Comparison of ENCODE assay signal across 9 mouse cellular contexts in genomic region chr9:50752054-50752602, GRCm38 (mm10). TPM values are rescaled to one million over a fixed set of nuclear protein-coding genes. Genes with fewer than 3 reads are reported as not detected.
DNase-seq lines count a peak whose midpoint lies in the region; ATAC-seq and TF ChIP-seq lines count a peak whose summit lies in the region.
"Had no signal": no experiment of that assay in that cellular context is flagged by ENCODE, and none has a peak within 500 bp of the region (broad histone marks: within the 10 kb centered on the region; RNA-seq: fewer than 3 reads in every experiment).

Gene Hspb2, minus strand, starts transcription at chr9:50752354.

- no peaks in the 10 kb centered on the region for H3K36me3 ChIP-seq in intestine, embryonic 15.5 days
- H3K36me3 ChIP-seq in neural tube, embryonic 15.5 days = no peaks in the 10 kb centered on the region
- H3K36me3 ChIP-seq: liver, embryonic 15.5 days had no signal

- 0 out of 2 replicates have a peak within 1 kb of the TSS, but pooled peaks have one; percentile 5 for H3K9ac ChIP-seq in intestine, embryonic 15.5 days
- no peak within 1 kb of the TSS for H3K9ac ChIP-seq in neural tube, embryonic 15.5 days (replicated peaks)
- H3K9ac ChIP-seq: liver, embryonic 15.5 days had no signal

- no peaks in the 10 kb centered on the region for H3K27me3 ChIP-seq in intestine, embryonic 15.5 days (replicated peaks)
- peaks cover under 1% of the 10 kb centered on the region; the same call in 1 of the 2 replicates for H3K27me3 ChIP-seq in neural tube, embryonic 15.5 days (replicated peaks)

- peak; percentile 35 for ATAC-seq in intestine, embryonic 15.5 days
- no peak for ATAC-seq in neural tube, embryonic 15.5 days (ENCODE audit: low FRiP score)
- ATAC-seq in megakaryocyte, adult 5-6 weeks (ENCODE audit: poor library complexity, severe bottlenecking) = no peak

- H3K27ac ChIP-seq in intestine, embryonic 15.5 days = peak within 1 kb of the TSS; percentile 56
- H3K27ac ChIP-seq in neural tube, embryonic 15.5 days (replicated peaks) = no peak within 1 kb of the TSS
- H3K27ac ChIP-seq: liver, embryonic 15.5 days had no signal

- H3K4me1 ChIP-seq in lung, adult 2 months (ENCODE audit: control insufficient read depth, insufficient read depth, low read length) = peaks cover 3% of the 10 kb centered on the region; the same call in 1 of the 2 replicates
- H3K4me1 ChIP-seq in intestine, embryonic 15.5 days (replicated peaks) = peaks cover 9% of the 10 kb centered on the region; the same call in 1 of the 2 replicates
- H3K4me1 ChIP-seq in neural tube, embryonic 15.5 days = peaks cover 6% of the 10 kb centered on the region; the same call in 1 of the 2 replicates
- H3K4me1 ChIP-seq: liver, embryonic 15.5 days had no signal

- H3K9me3 ChIP-seq in intestine, embryonic 15.5 days = no peaks in the 10 kb centered on the region
- no peaks in the 10 kb centered on the region for H3K9me3 ChIP-seq in neural tube, embryonic 15.5 days (replicated peaks)
- H3K9me3 ChIP-seq: liver, embryonic 15.5 days had no signal

- DNase-seq in lung, adult 2 months = peak; percentile 47
- no peak for DNase-seq in lung, postnatal 36 days
- DNase-seq in gastrocnemius, adult 18-20 months (ENCODE audit: low spot score) = peak; percentile 63
- DNase-seq in layer of hippocampus, postnatal 36 days = no peak
- DNase-seq in adrenal gland, adult 2 months = no peak

- 41% methylated on average over 14 of the region's 14 CpGs for WGBS in lung, adult 2 months
- 64% methylated on average over 14 of the region's 14 CpGs for WGBS in intestine, embryonic 15.5 days
- 75% methylated on average over 14 of the region's 14 CpGs for WGBS in neural tube, embryonic 15.5 days

- TF ChIP-seq POLR2A in lung, adult 2 months (IDR thresholded peaks at IDR 0.05; ENCODE audit: borderline replicate concordance, extremely low read depth, low read depth, low read length) = peak; percentile 27; the same call in 1 of the 2 replicates

- no peak for TF ChIP-seq CTCF in lung, adult 2 months (IDR thresholded peaks at IDR 0.05; ENCODE audit: insufficient read depth, low read length)

- peak within 1 kb of the TSS; percentile 40 for H3K4me2 ChIP-seq in intestine, embryonic 15.5 days (replicated peaks)
- 0 out of 2 replicates have a peak within 1 kb of the TSS, but pooled peaks have one; percentile 13 for H3K4me2 ChIP-seq in neural tube, embryonic 15.5 days
- H3K4me2 ChIP-seq: liver, embryonic 15.5 days had no signal

- peak within 1 kb of the TSS; percentile 84 for H3K4me3 ChIP-seq in lung, adult 2 months (replicated peaks; ENCODE audit: extremely low read depth, low read depth, low read length)
- H3K4me3 ChIP-seq in intestine, embryonic 15.5 days (replicated peaks) = peak within 1 kb of the TSS; percentile 24
- no peak within 1 kb of the TSS for H3K4me3 ChIP-seq in neural tube, embryonic 15.5 days (replicated peaks)
- H3K4me3 ChIP-seq: liver, embryonic 15.5 days had no signal

RNA-seq across cellular contexts. Expression of gene Hspb2, which starts in this region (rescaled TPM):
- polyA plus RNA-seq in lung, adult 2 months (2012; rRNA removed) = 65.3 and 88.6 TPM in 2 replicates
- total RNA-seq in gastrocnemius, adult 18-20 months (2021) = 100 to 1,000 TPM; 120 to 134 TPM
- 5.3 and 5.4 TPM in 2 replicates for polyA plus RNA-seq in intestine, embryonic 15.5 days (2015; fragmentation: Nextera tagmentation; extraction: Ambion mirVana)
- polyA plus RNA-seq in neural tube, embryonic 15.5 days (2015; fragmentation: Nextera tagmentation; extraction: Ambion mirVana) = 4.9 and 6.6 TPM in 2 replicates
- 1 to 10 TPM in 1 of 2 experiments, under 1 TPM in 1; 0.95 to 1.2 TPM for total RNA-seq in layer of hippocampus, postnatal 36 days (2021)
- total RNA-seq in megakaryocyte, adult 5-6 weeks (2015) = not detected in 2 replicates
- not detected in 2 replicates for total RNA-seq in megakaryocyte, adult 5-6 weeks (2017)
- total RNA-seq in adrenal gland, adult 2 months (2021) = 1 to 10 TPM; 1.2 to 3.6 TPM
- 9.2 and 10.2 TPM in 2 replicates for polyA plus RNA-seq in adrenal gland, adult 2 months (2012; rRNA removed)

Comparison
In these comparisons a context has a peak if more than half of its experiments do, and no peak if none do; other contexts are left out.
1. RNA of gene Hspb2 (total RNA-seq): 120 to 134 TPM in gastrocnemius, adult 18-20 months; 1.2 to 3.6 TPM in adrenal gland, adult 2 months, 0.95 to 1.2 TPM in layer of hippocampus, postnatal 36 days and not detected in megakaryocyte, adult 5-6 weeks; every median in the first group is over 10 times any median in the second.
2. DNase-seq: peak in lung, adult 2 months (single experiment) and gastrocnemius, adult 18-20 months (single experiment); none in lung, postnatal 36 days (single experiment), layer of hippocampus, postnatal 36 days (0 of 2) and adrenal gland, adult 2 months (single experiment).